Mouse (Mus musculus) neural tube, embryonic 14.5 days (tissue): Measurements from ENCODE around the gene Nup214. TPM values are rescaled to one million over a fixed set of nuclear protein-coding genes. Genes with fewer than 3 reads are reported as not detected.

Experiments
- ATAC-seq: fragments of 200-750 bp; cut with Nextera tagmentation; 2 replicates; pipeline ENCODE4 v1.8.0; 2017; ENCODE audit warnings: low read depth, mild to moderate bottlenecking, moderate TSS enrichment, moderate library complexity
- H3K27ac ChIP-seq: fragments of 300-500 bp; sonication (generic); 2 replicates; pipeline ENCODE4 v1.5.1; 2014; ENCODE audit warnings: low read depth, mild to moderate bottlenecking, control low read depth, low read length, moderate library complexity, mixed read lengths
- H3K27me3 ChIP-seq: fragments of 300-500 bp; sonication (generic); 2 replicates; pipeline ENCODE4 v1.6.1; 2014; ENCODE audit warnings: low read length; ENCODE audit not compliant: control insufficient read depth, insufficient read depth
- H3K36me3 ChIP-seq: fragments of 300-500 bp; sonication (generic); 2 replicates; pipeline ENCODE4 v1.6.1; 2014; ENCODE audit warnings: low read length, mixed read lengths; ENCODE audit not compliant: control insufficient read depth, insufficient read depth
- H3K4me1 ChIP-seq: fragments of 300-500 bp; sonication (generic); 2 replicates; pipeline ENCODE4 v1.6.1; 2014; ENCODE audit warnings: low read length; ENCODE audit not compliant: control insufficient read depth, insufficient read depth
- H3K4me2 ChIP-seq: fragments of 300-500 bp; sonication (generic); 2 replicates; pipeline ENCODE4 v1.6.1; 2014; ENCODE audit warnings: mild to moderate bottlenecking, low read depth, low read length, control low read depth
- H3K4me3 ChIP-seq: fragments of 300-500 bp; sonication (generic); 2 replicates; pipeline ENCODE4 v1.5.1; 2014; ENCODE audit warnings: low read depth, low read length, control low read depth, mixed read lengths
- H3K9ac ChIP-seq: fragments of 300-500 bp; sonication (generic); replicated peaks from 2 replicates; pipeline ENCODE4 v1.6.1; 2014; ENCODE audit warnings: low read depth, mild to moderate bottlenecking, control low read depth, low read length, mixed read lengths
- H3K9me3 ChIP-seq: fragments of 300-500 bp; sonication (generic); 2 replicates; pipeline ENCODE4 v1.6.1; 2016; ENCODE audit warnings: low read length; ENCODE audit not compliant: control insufficient read depth
- WGBS: fragments of 180-500 bp; shearing (Covaris S2); extraction: QIAGEN DNeasy Blood & Tissue Kit; methylation state at CpG from one replicate; pipeline ENCODE4 v1.1.7; 2014; 5-methylcytosine and 5-hydroxymethylcytosine counted together
- polyA plus RNA-seq: library from polyadenylated mRNA; unstranded; fragments of >200 nt; fragmentation: Nextera tagmentation; extraction: Ambion mirVana; gene quantifications from 2 replicates; pipeline ENCODE4 v1.2.1, GENCODE M21; 2014

The Nup214 gene
- polyA plus RNA-seq, 1 experiment from 2014 or later = 59.9 TPM

DNA sequence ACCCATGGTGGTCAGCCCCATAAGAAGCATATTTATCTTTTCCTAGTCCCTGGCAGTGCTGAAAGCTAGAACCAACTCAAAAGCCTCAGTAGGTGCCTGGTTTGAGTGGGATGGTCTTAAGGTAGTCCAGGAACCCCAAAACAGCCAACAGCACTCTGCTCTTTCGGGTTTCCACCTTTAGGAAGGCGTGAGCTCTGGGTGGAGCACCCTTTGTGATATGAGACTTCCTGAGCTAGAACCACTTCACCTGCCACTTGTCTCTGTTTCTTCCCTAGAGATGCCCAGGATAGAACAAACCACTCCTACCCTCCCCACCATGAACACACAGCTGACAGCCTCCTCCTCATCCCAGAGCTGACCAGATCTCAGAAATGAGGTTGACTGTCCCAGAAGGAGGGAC is 83.1 kb downstream of the Nup214 start:
- Histone ChIP-seq H3K36me3 (peaks cover 3% of the 10 kb centered on the region), H3K4me1 (no peaks in the 10 kb centered on the region), H3K27me3 (no peaks in the 10 kb centered on the region), H3K9me3 (no peaks in the 10 kb centered on the region), H3K27ac (no peak overlapping the region), H3K9ac (no peak overlapping the region), H3K4me3 (no peak overlapping the region), H3K4me2 (no peak overlapping the region)
- 83% methylated on average over 2 of the region's 2 CpGs for WGBS
- ATAC-seq = no peak

DNA sequence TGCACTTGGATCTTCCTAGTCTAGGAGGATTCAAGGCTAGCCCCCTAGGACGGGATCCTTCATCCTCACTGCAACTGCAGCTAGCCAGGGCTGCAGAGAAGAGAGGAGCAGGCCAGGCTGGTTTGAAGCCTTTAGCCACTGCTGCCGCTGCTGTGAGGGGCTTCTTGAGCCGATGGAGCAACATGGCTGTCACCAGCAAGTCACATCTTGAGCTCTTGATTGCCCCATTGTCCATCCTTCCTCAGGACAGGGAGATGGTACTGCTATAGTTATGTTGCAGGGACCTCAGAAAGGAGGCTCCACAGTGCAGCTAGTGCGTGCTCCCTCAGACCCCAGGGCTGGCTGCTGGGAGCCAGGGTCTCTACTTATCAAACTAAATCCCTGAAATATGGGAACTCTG is 83.6 kb downstream of the Nup214 start:
- Histone ChIP-seq H3K27me3 (no peaks in the 10 kb centered on the region), H3K9me3 (no peaks in the 10 kb centered on the region), H3K36me3 (no peaks in the 10 kb centered on the region), H3K4me3 (no peak overlapping the region), H3K9ac (no peak overlapping the region), H3K27ac (no peak overlapping the region), H3K4me2 (no peak overlapping the region), H3K4me1 (no peaks in the 10 kb centered on the region)
- no peak for ATAC-seq
- 86% methylated on average over 4 of the region's 4 CpGs for WGBS

DNA sequence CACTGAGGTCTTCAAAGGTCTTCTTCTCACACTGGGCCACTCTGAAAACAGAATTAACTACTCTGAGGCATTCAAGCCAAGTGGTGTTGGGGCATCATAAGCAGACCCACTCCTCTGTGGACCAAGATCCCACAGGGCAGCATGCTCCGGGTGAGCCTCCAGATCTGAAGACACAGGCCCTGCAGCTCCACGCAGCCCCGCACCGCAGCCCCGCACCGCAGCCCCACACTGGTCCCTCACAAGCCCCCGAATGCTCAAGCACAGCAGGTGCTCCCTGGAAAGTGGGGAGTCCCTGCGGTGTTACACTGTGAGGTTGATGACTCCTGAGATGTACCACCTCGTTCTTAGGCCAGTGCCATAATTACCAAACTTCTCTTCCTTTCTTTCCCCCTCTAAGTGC is 84.0 kb downstream of the Nup214 start:
- Histone ChIP-seq H3K9me3 (no peaks in the 10 kb centered on the region), H3K27me3 (no peaks in the 10 kb centered on the region), H3K9ac (no peak overlapping the region), H3K4me2 (no peak overlapping the region), H3K27ac (no peak overlapping the region), H3K4me3 (no peak overlapping the region), H3K4me1 (no peaks in the 10 kb centered on the region), H3K36me3 (no peaks in the 10 kb centered on the region)
- WGBS = 67% methylated on average over 9 of the region's 9 CpGs
- ATAC-seq = no peak

DNA sequence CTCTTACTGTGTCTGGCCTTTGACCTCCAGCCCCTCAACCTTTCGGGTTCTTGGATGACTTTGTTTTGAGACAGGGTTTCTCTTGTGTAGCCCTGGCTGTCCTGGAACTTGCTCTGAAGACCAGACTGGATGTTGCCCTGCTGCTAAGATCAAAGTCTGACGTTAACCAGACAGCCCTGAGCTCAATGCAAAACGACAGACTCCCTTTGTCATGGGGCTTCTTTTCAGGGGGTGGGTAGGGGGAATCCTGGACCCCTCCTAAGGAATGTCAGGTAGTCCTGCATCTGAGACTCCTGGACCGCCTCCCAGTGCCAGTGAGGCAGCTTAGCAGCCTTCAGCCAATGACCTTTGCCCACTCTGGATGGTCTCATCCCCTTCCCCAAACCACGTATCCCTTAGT is 84.5 kb downstream of the Nup214 start:
- H3K36me3 ChIP-seq = no peaks in the 10 kb centered on the region
- no peak overlapping the region for H3K27ac ChIP-seq
- no peak for ATAC-seq
- no peak overlapping the region for H3K4me2 ChIP-seq
- 46% methylated on average over 5 of the region's 5 CpGs for WGBS
- no peaks in the 10 kb centered on the region for H3K4me1 ChIP-seq
- no peaks in the 10 kb centered on the region for H3K27me3 ChIP-seq
- no peak overlapping the region for H3K9ac ChIP-seq
- no peaks in the 10 kb centered on the region for H3K9me3 ChIP-seq
- no peak overlapping the region for H3K4me3 ChIP-seq

DNA sequence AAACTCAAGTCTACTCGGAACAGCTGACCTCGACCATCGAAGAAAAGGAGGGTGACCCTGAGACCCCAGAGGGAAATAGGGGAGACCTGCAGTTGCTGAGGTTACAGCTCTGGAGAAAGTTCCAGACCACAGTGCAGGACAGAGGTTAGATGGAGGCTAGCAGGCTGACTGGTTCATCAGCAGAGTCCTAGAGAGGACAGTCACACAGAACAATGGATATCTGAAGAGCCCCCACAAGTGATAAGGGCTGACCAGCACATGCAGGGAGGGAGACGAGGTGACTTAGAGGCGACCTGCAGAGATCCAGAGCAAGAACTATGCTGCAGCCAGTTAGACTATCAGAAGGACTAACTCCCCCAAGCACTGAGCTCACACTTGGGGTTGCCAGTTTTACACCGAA is 85.4 kb downstream of the Nup214 start:
- 83% methylated on average over 6 of the region's 6 CpGs for whole genome bisulfite sequencing
- no peaks in the 10 kb centered on the region for H3K36me3 ChIP-seq
- H3K27ac ChIP-seq = no peak overlapping the region
- H3K9ac ChIP-seq = no peak overlapping the region
- no peak for ATAC-seq
- H3K4me2 ChIP-seq = no peak overlapping the region
- H3K27me3 ChIP-seq = no peaks in the 10 kb centered on the region
- H3K4me3 ChIP-seq = no peak overlapping the region
- no peaks in the 10 kb centered on the region for H3K4me1 ChIP-seq
- no peaks in the 10 kb centered on the region for H3K9me3 ChIP-seq

DNA sequence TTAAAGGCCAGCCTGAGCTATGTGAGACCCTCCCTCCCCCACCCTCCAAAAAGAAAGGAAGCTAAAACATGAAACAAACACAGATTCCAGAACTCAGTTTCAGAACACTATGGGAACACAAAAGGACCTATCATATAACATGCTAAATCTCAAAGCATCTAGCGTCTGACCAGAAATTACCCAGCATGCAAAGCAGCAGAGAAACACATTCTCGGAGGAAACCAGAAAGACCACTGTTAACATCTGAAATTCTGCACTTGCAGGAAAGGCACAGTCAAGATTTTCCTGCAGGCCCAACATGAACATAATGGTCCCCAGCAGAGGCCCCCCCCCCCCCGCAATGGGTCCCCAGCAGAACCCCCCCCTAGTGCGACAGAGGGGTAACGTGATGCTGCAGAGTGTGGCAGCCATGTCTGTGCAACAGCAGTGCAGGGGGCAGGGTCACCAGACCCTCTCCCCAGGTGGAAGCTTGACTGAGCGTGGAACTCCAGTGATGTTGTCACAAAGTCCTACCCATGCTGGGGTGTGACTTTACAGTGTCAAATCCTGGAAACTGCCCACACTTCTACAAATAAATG is 86.1 kb downstream of the Nup214 start:
- Histone ChIP-seq H3K27me3 (no peaks in the 10 kb centered on the region), H3K27ac (no peak overlapping the region), H3K9ac (no peak overlapping the region), H3K4me2 (no peak overlapping the region), H3K4me3 (no peak overlapping the region), H3K9me3 (no peaks in the 10 kb centered on the region), H3K4me1 (no peaks in the 10 kb centered on the region), H3K36me3 (no peaks in the 10 kb centered on the region)
- no peak for ATAC-seq
- 74% methylated on average over 6 of the region's 6 CpGs for WGBS

DNA sequence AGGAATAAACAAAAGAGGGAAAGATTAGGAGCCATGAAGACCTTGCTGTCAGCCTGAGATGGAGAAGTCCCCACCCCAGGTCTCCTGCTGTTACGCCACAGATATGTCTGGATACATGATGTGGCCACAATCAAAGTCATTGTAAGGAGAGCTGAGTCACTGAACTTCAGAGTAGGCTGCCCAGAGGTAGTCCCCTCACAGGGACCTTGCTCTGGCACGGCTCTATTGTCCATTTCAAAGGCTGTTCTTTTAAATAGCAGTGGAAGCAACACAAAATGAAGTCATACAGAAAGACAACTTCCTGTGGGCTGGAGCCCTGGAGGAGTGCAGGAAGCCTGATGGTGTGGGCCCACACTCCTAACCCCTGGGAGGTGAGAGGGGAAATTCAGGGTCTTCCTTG is 87.0 kb downstream of the Nup214 start:
- no peak for ATAC-seq
- WGBS = 57% methylated on average over 2 of the region's 2 CpGs
- H3K9ac ChIP-seq = no peak overlapping the region

DNA sequence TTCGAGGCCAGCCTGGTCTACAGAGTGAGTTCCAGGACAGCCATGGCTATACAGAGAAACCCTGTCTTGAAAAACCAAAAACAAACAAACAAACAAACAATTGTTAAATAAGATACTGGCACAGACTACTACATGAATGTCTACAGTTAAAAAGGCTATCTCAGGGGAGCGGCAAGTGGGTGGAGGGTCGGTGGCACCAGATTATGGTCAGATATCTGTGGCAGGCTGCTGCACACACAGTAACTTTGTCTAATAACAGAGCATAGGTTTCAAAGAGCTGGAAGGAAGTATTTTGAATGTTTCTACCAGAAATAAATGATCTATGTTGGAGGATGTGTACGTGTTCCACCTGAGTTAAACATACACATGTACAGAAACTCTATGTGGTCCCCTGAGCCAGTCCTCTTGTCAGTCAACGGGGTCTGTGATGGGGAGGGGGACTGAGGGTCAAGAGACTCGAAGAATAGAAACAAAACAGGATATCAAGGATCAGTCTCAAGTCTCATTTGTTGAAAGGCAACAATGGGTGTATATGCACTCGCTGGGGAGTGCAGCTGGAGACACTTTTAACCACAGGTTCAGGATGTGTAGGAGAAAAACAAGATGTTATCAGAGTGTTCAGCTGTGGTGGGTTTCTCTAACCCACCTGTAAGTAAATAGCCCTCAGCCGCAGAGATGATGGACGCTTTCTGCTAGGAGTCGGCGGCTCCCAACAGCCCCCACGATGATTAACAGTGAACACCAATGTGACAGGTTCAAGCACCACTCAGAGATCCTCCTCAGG is 87.7 kb downstream of the Nup214 start:
- H3K27ac ChIP-seq = no peak overlapping the region
- no peaks in the 10 kb centered on the region for H3K9me3 ChIP-seq
- no peak for ATAC-seq
- H3K4me2 ChIP-seq = no peak overlapping the region
- 81% methylated on average over 12 of the region's 12 CpGs for WGBS
- no peaks in the 10 kb centered on the region for H3K4me1 ChIP-seq
- no peak overlapping the region for H3K4me3 ChIP-seq
- no peaks in the 10 kb centered on the region for H3K27me3 ChIP-seq
- H3K9ac ChIP-seq = no peak overlapping the region
- no peaks in the 10 kb centered on the region for H3K36me3 ChIP-seq

More for the DNA sequence above, 87.0 kb downstream of the Nup214 start:
- H3K4me3 ChIP-seq = no peak overlapping the region
- no peaks in the 10 kb centered on the region for H3K27me3 ChIP-seq
- no peaks in the 10 kb centered on the region for H3K4me1 ChIP-seq
- no peaks in the 10 kb centered on the region for H3K36me3 ChIP-seq
- no peaks in the 10 kb centered on the region for H3K9me3 ChIP-seq
- H3K27ac ChIP-seq = no peak overlapping the region
- H3K4me2 ChIP-seq = no peak overlapping the region

DNA sequence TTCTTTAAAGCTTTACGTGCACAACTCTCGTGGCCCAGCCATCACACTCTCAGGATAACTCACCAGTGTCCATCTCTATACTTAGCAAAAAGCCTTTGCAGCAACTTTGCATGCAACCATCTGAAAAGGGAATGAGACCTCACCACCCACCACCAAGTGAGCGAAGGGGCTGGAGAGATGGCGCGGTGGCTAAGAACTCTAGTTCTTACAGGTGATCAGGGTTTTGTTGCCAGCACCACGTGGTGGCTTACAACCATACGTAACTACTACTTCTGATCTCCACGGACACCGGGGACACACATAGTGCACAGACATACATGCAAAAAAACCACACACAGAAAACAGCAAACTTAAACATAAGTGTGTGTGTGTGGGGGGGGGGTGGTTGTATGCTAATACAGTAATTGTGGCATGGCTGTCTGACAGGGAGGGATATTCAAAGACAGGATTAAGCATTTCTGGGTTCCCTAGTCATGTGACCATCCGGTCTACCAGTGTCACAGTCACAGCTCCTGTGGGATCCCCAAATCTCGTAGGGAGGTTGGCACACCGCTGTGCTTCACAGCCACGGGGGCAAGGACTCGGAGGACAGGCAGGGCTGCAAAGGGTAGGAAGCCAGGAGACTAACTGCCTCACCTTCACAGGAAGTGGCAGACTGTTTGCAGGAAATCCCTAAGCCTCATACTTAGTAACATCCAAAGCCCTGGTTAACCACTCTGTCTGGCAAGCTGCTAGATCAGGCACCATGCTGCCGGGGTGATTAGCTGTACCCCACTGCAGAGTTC is 88.6 kb downstream of the Nup214 start:
- Histone ChIP-seq H3K27me3 (no peaks in the 10 kb centered on the region), H3K4me3 (no peak overlapping the region), H3K9ac (no peak overlapping the region), H3K27ac (no peak overlapping the region), H3K36me3 (no peaks in the 10 kb centered on the region), H3K9me3 (no peaks in the 10 kb centered on the region), H3K4me2 (no peak overlapping the region), H3K4me1 (no peaks in the 10 kb centered on the region)
- 90% methylated on average over 15 of the region's 15 CpGs for WGBS
- ATAC-seq = no peak
